Mouse (Mus musculus): Measurements from ENCODE around the gene Chst11. TPM values are rescaled to one million over a fixed set of nuclear protein-coding genes. Genes with fewer than 3 reads are reported as not detected.
A peak's percentile ranks its signal among the peaks of the same experiment; 100 is the strongest.

The Chst11 gene
- total RNA-seq, 2 experiments from 2014 or later, result 12.5 to 20.8 TPM

GRCm38 (mm10) chr10:83068466-83068865 lies 83.2 kb downstream of the Chst11 start:
- ATAC-seq (replicated peaks; ENCODE audit: poor library complexity, severe bottlenecking), result no peak

- 0 out of 2 replicates have a peak, but pooled peaks have one; percentile 28 for ATAC-seq (replicated peaks; ENCODE audit: poor library complexity, severe bottlenecking)
Observed at GRCm38 (mm10) chr10:83069791-83070190, 84.5 kb downstream of the Chst11 start.

GRCm38 (mm10) chr10:83071785-83072580 lies 86.7 kb downstream of the Chst11 start:
- ATAC-seq (replicated peaks; ENCODE audit: poor library complexity, severe bottlenecking), result no peak

GRCm38 (mm10) chr10:83073119-83073518 lies 87.8 kb downstream of the Chst11 start:
- ATAC-seq (replicated peaks; ENCODE audit: poor library complexity, severe bottlenecking), result peak; percentile 64

- ATAC-seq (replicated peaks; ENCODE audit: poor library complexity, severe bottlenecking), result no peak
Observed at GRCm38 (mm10) chr10:83076816-83077215, 91.5 kb downstream of the Chst11 start.

- no peak for ATAC-seq (replicated peaks; ENCODE audit: poor library complexity, severe bottlenecking)
Observed at GRCm38 (mm10) chr10:83078723-83079122, 93.4 kb downstream of the Chst11 start.

GRCm38 (mm10) chr10:83079755-83080154 lies 94.5 kb downstream of the Chst11 start:
- no peak for ATAC-seq (replicated peaks; ENCODE audit: poor library complexity, severe bottlenecking)

GRCm38 (mm10) chr10:83080275-83080741 lies 95.0 kb downstream of the Chst11 start:
- ATAC-seq (replicated peaks; ENCODE audit: poor library complexity, severe bottlenecking), result peak; percentile 19; the same call in 1 of the 2 replicates

- no peak for ATAC-seq (replicated peaks; ENCODE audit: poor library complexity, severe bottlenecking)
Observed at GRCm38 (mm10) chr10:83080930-83081329, 95.6 kb downstream of the Chst11 start.

GRCm38 (mm10) chr10:83083946-83084345 lies 98.6 kb downstream of the Chst11 start:
- ATAC-seq (replicated peaks; ENCODE audit: poor library complexity, severe bottlenecking), result peak; percentile 75

- no peak for ATAC-seq (replicated peaks; ENCODE audit: poor library complexity, severe bottlenecking)
Observed at GRCm38 (mm10) chr10:83088318-83088717, 103.0 kb downstream of the Chst11 start.

GRCm38 (mm10) chr10:83088826-83089225 lies 103.5 kb downstream of the Chst11 start:
- no peak for ATAC-seq (replicated peaks; ENCODE audit: poor library complexity, severe bottlenecking)

- ATAC-seq (replicated peaks; ENCODE audit: poor library complexity, severe bottlenecking), result no peak
Observed at GRCm38 (mm10) chr10:83090185-83090584, 104.9 kb downstream of the Chst11 start.

GRCm38 (mm10) chr10:83093705-83094104 lies 108.4 kb downstream of the Chst11 start:
- no peak for ATAC-seq (replicated peaks; ENCODE audit: poor library complexity, severe bottlenecking)

- ATAC-seq (replicated peaks; ENCODE audit: poor library complexity, severe bottlenecking), result 0 out of 2 replicates have a peak, but pooled peaks have one; percentile 3
Observed at GRCm38 (mm10) chr10:83094248-83094647, 109.0 kb downstream of the Chst11 start.

- ATAC-seq (replicated peaks; ENCODE audit: poor library complexity, severe bottlenecking), result peak; percentile 73
Observed at GRCm38 (mm10) chr10:83094821-83095725, 109.8 kb downstream of the Chst11 start.

- ATAC-seq (replicated peaks; ENCODE audit: poor library complexity, severe bottlenecking), result no peak
Observed at GRCm38 (mm10) chr10:83096257-83096656, 111.0 kb downstream of the Chst11 start.

GRCm38 (mm10) chr10:83098940-83099339 lies 113.6 kb downstream of the Chst11 start:
- ATAC-seq (replicated peaks; ENCODE audit: poor library complexity, severe bottlenecking), result peak; percentile 25

GRCm38 (mm10) chr10:83099669-83100068 lies 114.4 kb downstream of the Chst11 start:
- ATAC-seq (replicated peaks; ENCODE audit: poor library complexity, severe bottlenecking), result no peak

GRCm38 (mm10) chr10:83100890-83101289 lies 115.6 kb downstream of the Chst11 start:
- ATAC-seq (replicated peaks; ENCODE audit: poor library complexity, severe bottlenecking), result peak; percentile 65
